Mouse (Mus musculus) lung, embryonic 16.5 days (tissue): ENCODE results near the gene Dhrs11. TPM values are rescaled to one million over a fixed set of nuclear protein-coding genes. Genes with fewer than 3 reads are reported as not detected.
A peak's percentile ranks its signal among the peaks of the same experiment; 100 is the strongest.
"Not testable (repeated sequence)": the region's sequence is repeated elsewhere in the genome, so short reads cannot be mapped to it uniquely, and the experiment has no call there.

Experiments used
- ATAC-seq: fragments of 200-750 bp; cut with Nextera tagmentation; 2 replicates; pipeline ENCODE4 v1.8.0; 2017; ENCODE audit warnings: low read depth, mild to moderate bottlenecking, moderate library complexity
- H3K27ac ChIP-seq: fragments of 300-500 bp; sonication (generic); 2 replicates; pipeline ENCODE4 v1.5.1; 2014; ENCODE audit warnings: mild to moderate bottlenecking, control low read depth, low read length
- H3K27me3 ChIP-seq: fragments of 300-500 bp; sonication (generic); 2 replicates; pipeline ENCODE4 v1.6.1; 2014; ENCODE audit warnings: low read depth, low read length, mixed read lengths; ENCODE audit not compliant: control insufficient read depth, insufficient read depth
- H3K36me3 ChIP-seq: fragments of 300-500 bp; sonication (generic); 2 replicates; pipeline ENCODE4 v1.6.1; 2014; ENCODE audit warnings: low read length; ENCODE audit not compliant: control insufficient read depth, insufficient read depth
- H3K4me1 ChIP-seq: fragments of 300-500 bp; sonication (generic); replicated peaks from 2 replicates; pipeline ENCODE4 v1.6.1; 2014; ENCODE audit warnings: low read length, mixed read lengths; ENCODE audit not compliant: control insufficient read depth, insufficient read depth
- H3K4me2 ChIP-seq: fragments of 300-500 bp; sonication (generic); 2 replicates; pipeline ENCODE4 v1.6.1; 2014; ENCODE audit warnings: low read depth, low read length, control low read depth
- H3K4me3 ChIP-seq: fragments of 300-500 bp; sonication (generic); 2 replicates; pipeline ENCODE4 v1.5.1; 2014; ENCODE audit warnings: mild to moderate bottlenecking, low read length, control low read depth
- H3K9ac ChIP-seq: fragments of 300-500 bp; sonication (generic); 2 replicates; pipeline ENCODE4 v1.6.1; 2014; ENCODE audit warnings: low read length, control low read depth
- H3K9me3 ChIP-seq: fragments of 300-500 bp; sonication (generic); 2 replicates; pipeline ENCODE4 v1.6.1; 2016; ENCODE audit warnings: low read length; ENCODE audit not compliant: control insufficient read depth
- WGBS: fragments of 180-500 bp; shearing (Covaris S2); extraction: QIAGEN DNeasy Blood & Tissue Kit; methylation state at CpG from one replicate; pipeline ENCODE4 v1.1.7; 2014; 5-methylcytosine and 5-hydroxymethylcytosine counted together
- polyA plus RNA-seq: library from polyadenylated mRNA; unstranded; fragments of >200 nt; fragmentation: Nextera tagmentation; extraction: Ambion mirVana; gene quantifications from 2 replicates; pipeline ENCODE4 v1.2.1, GENCODE M21; 2015

Gene Dhrs11
- polyA plus RNA-seq, 1 experiment from 2014 or later = 12.9 TPM

GRCm38 (mm10) chr11:84867586-84867985 is 38.8 kb upstream of the Dhrs11 start:
- H3K36me3 ChIP-seq = no peaks in the 10 kb centered on the region; the same call in 1 of the 2 replicates
- no peaks in the 10 kb centered on the region for H3K27me3 ChIP-seq
- 84% methylated on average over 2 of the region's 2 CpGs for WGBS
- no peak overlapping the region for H3K27ac ChIP-seq
- no peak for ATAC-seq
- H3K9ac ChIP-seq = no peak overlapping the region
- H3K9me3 ChIP-seq = no peaks in the 10 kb centered on the region
- H3K4me3 ChIP-seq = no peak overlapping the region
- H3K4me1 ChIP-seq = peaks cover 6% of the 10 kb centered on the region
- no peak overlapping the region for H3K4me2 ChIP-seq

DNA sequence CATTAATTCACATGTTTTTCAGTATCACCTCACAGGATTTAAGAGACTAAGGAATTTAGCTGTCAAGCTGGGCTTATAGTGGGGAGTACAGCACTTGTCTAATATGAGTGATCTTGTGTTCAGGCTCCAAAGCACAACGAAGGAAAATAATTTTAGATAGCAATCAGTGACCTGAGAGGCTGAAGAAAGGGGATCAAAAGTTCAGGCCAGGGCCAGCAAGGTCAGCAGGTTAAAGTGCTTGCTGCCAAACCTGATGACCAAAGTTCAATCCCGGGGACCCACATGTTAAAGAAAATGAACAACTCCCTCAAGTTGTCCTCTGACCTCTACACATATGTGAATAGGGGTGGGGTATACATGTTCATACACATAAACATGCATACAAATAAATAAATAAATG is 36.5 kb upstream of the Dhrs11 start:
- peaks cover 6% of the 10 kb centered on the region for H3K4me1 ChIP-seq
- ATAC-seq = no peak
- peaks cover 3% of the 10 kb centered on the region; the same call in 1 of the 2 replicates for H3K36me3 ChIP-seq
- no peak overlapping the region for H3K27ac ChIP-seq
- WGBS = 37% methylated on average over 2 of the region's 2 CpGs
- H3K4me3 ChIP-seq = no peak overlapping the region
- no peaks in the 10 kb centered on the region for H3K27me3 ChIP-seq
- H3K9me3 ChIP-seq = no peaks in the 10 kb centered on the region
- no peak overlapping the region for H3K4me2 ChIP-seq
- H3K9ac ChIP-seq = no peak overlapping the region

DNA sequence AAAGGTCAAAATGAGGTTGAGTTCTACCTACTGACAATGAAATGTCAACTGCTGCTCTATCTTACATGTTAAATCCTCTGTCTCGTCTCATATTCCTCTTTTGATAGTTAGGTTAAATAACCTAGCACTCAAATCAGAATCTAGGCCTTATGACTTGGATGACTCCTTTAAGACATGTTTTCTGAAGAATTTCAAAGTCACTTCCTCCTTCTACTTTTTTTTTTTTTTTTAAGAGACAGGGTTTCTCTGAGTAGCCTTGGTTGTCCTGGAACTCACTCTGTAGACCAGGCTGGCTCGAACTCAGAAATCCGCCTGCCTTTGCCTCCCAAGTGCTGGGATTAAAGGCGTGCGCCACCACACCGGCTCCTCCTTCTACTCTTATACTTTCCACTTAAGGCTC is 26.5 kb upstream of the Dhrs11 start:
- ATAC-seq = no peak
- Histone ChIP-seq H3K9ac (no peak overlapping the region), H3K9me3 (no peaks in the 10 kb centered on the region), H3K4me1 (no peaks in the 10 kb centered on the region), H3K27ac (no peak overlapping the region), H3K4me3 (no peak overlapping the region), H3K36me3 (peaks cover 33% of the 10 kb centered on the region), H3K4me2 (no peak overlapping the region), H3K27me3 (no peaks in the 10 kb centered on the region)
- 90% methylated on average over 6 of the region's 6 CpGs for WGBS

GRCm38 (mm10) chr11:84847475-84848090 is 18.8 kb upstream of the Dhrs11 start:
- WGBS = 83% methylated on average over 7 of the region's 7 CpGs
- H3K9me3 ChIP-seq = no peaks in the 10 kb centered on the region
- ATAC-seq = no peak
- H3K27me3 ChIP-seq = no peaks in the 10 kb centered on the region
- no peaks in the 10 kb centered on the region for H3K4me1 ChIP-seq
- no peak overlapping the region for H3K4me2 ChIP-seq
- H3K4me3 ChIP-seq = no peak overlapping the region
- H3K9ac ChIP-seq = no peak overlapping the region
- peaks cover 30% of the 10 kb centered on the region for H3K36me3 ChIP-seq
- H3K27ac ChIP-seq = no peak overlapping the region

- whole genome bisulfite sequencing = 96% methylated on average over 15 of the region's 15 CpGs
- no peaks in the 10 kb centered on the region for H3K9me3 ChIP-seq
- H3K4me3 ChIP-seq = no peak overlapping the region
- H3K4me2 ChIP-seq = no peak overlapping the region
- H3K27ac ChIP-seq = no peak overlapping the region
- H3K27me3 ChIP-seq = no peaks in the 10 kb centered on the region
- peaks cover 28% of the 10 kb centered on the region for H3K36me3 ChIP-seq
- no peaks in the 10 kb centered on the region for H3K4me1 ChIP-seq
- ATAC-seq = no peak
- no peak overlapping the region for H3K9ac ChIP-seq
Measured at GRCm38 (mm10) chr11:84846741-84847474, 18.1 kb upstream of the Dhrs11 start.

DNA sequence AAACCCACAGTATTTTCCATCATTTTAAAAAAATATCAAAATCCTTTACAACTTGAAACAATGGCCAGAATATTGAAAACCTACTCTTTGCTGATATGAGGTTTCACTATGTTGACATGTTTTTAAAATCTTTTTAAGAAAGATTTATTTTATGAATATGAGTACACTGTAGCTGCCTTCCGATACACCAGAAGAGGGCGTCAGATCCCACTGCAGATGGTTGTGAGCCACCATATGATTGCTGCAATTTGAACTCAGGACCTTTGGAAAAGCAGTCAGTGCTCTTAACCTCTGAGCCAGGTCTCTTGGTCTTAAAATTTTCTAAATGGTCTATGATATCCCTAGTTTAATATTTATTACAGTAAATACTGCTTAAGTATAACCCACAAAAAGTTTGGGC is 10.5 kb upstream of the Dhrs11 start:
- H3K36me3 ChIP-seq = peaks cover 35% of the 10 kb centered on the region
- H3K27me3 ChIP-seq = no peaks in the 10 kb centered on the region
- H3K9ac ChIP-seq = no peak overlapping the region
- WGBS = 85% methylated on average over 2 of the region's 2 CpGs
- H3K4me2 ChIP-seq = no peak overlapping the region
- H3K27ac ChIP-seq = no peak overlapping the region
- no peaks in the 10 kb centered on the region for H3K9me3 ChIP-seq
- no peak for ATAC-seq
- no peaks in the 10 kb centered on the region for H3K4me1 ChIP-seq
- no peak overlapping the region for H3K4me3 ChIP-seq

DNA sequence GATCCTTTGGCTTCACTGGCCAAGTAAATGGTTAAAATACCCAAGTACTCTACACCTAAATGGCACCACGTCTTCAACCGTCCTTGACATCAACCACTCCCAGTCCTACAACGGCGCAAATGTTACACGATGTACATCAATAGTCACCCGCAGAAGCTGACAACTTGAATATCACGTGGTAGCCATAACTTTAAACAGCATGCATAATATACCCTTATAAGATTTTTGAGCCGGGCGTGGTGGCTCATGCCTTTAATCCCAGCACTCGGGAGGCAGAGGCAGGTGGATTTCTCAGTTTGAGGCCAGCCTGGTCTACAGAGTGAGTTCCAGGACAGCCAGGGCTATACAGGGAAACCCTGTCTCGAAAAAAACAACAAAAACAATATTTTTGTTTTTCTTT is 701 bp upstream of the Dhrs11 start:
- Histone ChIP-seq H3K4me1 (peaks cover 13% of the 10 kb centered on the region), H3K4me3 (peak overlapping the region; percentile 90), H3K27ac (peak overlapping the region; percentile 77), H3K9ac (peak overlapping the region; percentile 88), H3K36me3 (peaks cover 21% of the 10 kb centered on the region), H3K4me2 (peak overlapping the region; percentile 95)
- WGBS = 64% methylated on average over 11 of the region's 11 CpGs
- not testable (repeated sequence) for ATAC-seq, H3K9me3 ChIP-seq, H3K27me3 ChIP-seq

GRCm38 (mm10) chr11:84827901-84828503 is 792 bp downstream of the Dhrs11 start:
- peak overlapping the region; percentile 95 for H3K4me2 ChIP-seq
- peak overlapping the region; percentile 90 for H3K4me3 ChIP-seq
- no peak for ATAC-seq
- no peaks in the 10 kb centered on the region for H3K9me3 ChIP-seq
- WGBS = 45% methylated on average over 3 of the region's 3 CpGs
- H3K9ac ChIP-seq = peak overlapping the region; percentile 88
- H3K27ac ChIP-seq = peak overlapping the region; percentile 77; the same call in 1 of the 2 replicates
- H3K4me1 ChIP-seq = peaks cover 18% of the 10 kb centered on the region
- H3K27me3 ChIP-seq = no peaks in the 10 kb centered on the region
- peaks cover 11% of the 10 kb centered on the region for H3K36me3 ChIP-seq

- Histone ChIP-seq H3K9ac (no peak overlapping the region), H3K4me2 (peak overlapping the region; percentile 13), H3K27ac (no peak overlapping the region), H3K27me3 (no peaks in the 10 kb centered on the region), H3K4me1 (peaks cover 18% of the 10 kb centered on the region), H3K36me3 (peaks cover 9% of the 10 kb centered on the region), H3K9me3 (no peaks in the 10 kb centered on the region), H3K4me3 (no peak overlapping the region)
- no peak for ATAC-seq
Measured at GRCm38 (mm10) chr11:84827492-84827891, 1.3 kb downstream of the Dhrs11 start.
